Mouse (Mus musculus): Measurements from ENCODE around the gene F2.

- TF ChIP-seq CTCF (conservative IDR thresholded peaks at IDR 0.05; ENCODE audit: low read length) = no peak
- no peak for TF ChIP-seq POU5F1 (IDR thresholded peaks at IDR 0.05; ENCODE audit: borderline replicate concordance, low read length)
- TF ChIP-seq NANOG (IDR thresholded peaks at IDR 0.05; ENCODE audit: borderline replicate concordance, low read length) = no peak
These were observed 9.1 kb upstream of the F2 start for GRCm38 (mm10) chr2:91645354-91645753.

Measured in E14TG2a.4 (cell line).